Mouse (Mus musculus) erythroid progenitor cell, adult 5-6 weeks (primary cell): ENCODE data around the gene Gm5129. TPM values are rescaled to one million over a fixed set of nuclear protein-coding genes. Genes with fewer than 3 reads are reported as not detected.
"Not testable (repeated sequence)": the region's sequence is repeated elsewhere in the genome, so short reads cannot be mapped to it uniquely, and the experiment has no call there.

Experiments used
- ATAC-seq: replicated peaks from 2 replicates; pipeline ENCODE4 v1.8.0; 2016; ENCODE audit warnings: moderate number of reproducible peaks, mild to moderate bottlenecking, moderate TSS enrichment, inconsistent platforms; ENCODE audit not compliant: poor library complexity, low FRiP score, severe bottlenecking
- total RNA-seq, 2 experiments: library from RNA; stranded (forward) in 1 of 2; stranded (reverse) in 1 of 2; fragments of 150-400 nt in 1 of 2; fragments of 186-747, 209-891 nt in 1 of 2; gene quantifications; 2 replicates each; pipeline versions ENCODE4 v1.2.3 to v1.2.4; 2015 to 2017; ENCODE audit warnings: low replicate concordance in 2 of 2

Gene Gm5129
- total RNA-seq, 2 experiments from 2014 or later = not detected

DNA sequence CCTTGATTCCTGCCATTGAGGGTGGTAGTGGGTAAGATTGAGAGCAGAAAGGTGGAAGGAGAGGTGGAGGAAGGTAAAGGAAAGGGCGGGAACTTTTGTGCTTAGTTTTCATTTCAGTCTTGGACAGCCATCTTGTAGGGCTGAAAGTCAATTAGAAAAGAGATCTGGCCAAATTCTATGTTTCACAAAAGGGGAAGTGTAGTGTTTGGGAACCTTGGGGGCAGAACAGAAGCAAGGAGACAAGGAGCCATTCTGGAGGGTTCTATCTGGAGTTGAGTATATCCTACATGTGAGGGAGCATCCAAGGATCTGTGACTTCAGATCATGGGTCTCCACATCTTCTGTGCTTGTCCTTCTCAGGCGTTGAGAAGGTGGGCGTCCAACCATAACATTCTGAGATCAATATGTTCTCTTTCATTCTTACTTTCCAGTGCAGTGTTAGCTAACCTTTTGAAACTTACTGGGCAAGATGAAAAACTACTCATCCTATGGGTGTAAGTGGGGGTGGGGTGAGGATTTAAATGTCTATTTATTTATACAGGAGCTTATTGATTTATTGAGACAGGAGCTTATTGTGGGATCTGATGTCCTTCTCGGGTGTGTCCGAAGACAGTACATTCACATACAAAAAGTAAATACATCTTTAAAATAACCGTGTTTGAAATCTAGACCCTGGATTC, 765 bp downstream of the Gm5129 start:
- ATAC-seq = no peak

DNA sequence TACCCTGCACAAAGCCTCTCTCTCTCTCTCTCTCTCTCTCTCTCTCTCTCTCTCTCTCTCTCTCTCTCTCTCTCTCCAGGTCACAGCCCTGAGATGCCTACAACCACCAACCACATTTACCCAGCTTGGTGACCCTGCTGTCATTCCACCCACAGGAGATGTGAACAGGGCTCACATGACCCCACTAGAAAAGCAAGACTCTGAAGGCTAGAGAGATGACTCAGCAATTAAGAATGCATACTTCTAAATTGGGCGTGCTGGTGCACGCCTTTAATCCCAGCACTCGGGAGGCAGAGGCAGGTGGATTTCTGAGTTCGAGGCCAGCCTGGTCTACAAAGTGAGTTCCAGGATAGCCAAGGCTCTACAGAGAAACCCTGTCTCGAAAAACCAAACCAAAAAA, 9.7 kb downstream of the Gm5129 start:
- ATAC-seq = not testable (repeated sequence)

DNA sequence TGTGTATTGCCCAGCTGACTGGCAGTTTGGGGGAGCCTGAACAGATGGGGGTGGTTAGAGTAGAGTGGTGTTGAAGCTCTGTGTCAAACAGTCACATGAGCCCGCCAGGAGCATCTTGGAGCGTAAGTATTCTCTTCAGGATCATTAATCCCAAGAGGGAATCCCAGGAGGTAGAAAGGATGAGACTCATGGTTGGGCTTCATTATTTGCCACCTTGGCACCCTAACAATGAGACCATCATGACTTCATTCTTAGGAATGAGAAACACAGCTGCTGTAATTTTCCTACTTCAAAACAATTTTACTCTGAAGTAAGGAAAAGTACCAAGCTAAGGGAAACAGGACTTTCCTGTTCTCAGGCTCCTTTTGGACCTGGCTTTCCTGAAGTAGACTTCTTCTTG, 10.4 kb downstream of the Gm5129 start:
- ATAC-seq = no peak

DNA sequence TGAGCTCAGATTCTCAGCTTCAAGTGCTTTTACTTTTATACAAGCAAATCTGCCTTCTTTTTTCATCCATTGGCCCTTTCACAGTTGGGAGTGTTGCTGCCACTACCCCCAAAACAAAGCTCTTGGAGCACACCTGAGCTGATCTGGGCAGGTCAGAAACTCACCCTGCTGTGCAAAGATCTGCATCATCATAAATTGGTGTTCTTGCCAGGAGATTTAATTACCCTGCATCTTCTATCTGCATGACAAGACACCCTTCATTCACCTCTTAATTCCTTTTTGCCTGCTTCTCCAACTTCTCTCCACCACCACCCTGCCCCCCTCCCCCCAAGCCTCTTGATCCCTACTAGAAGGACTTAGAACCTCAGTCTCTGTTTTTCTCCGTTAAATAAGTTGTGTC, 14.6 kb downstream of the Gm5129 start:
- no peak for ATAC-seq

DNA sequence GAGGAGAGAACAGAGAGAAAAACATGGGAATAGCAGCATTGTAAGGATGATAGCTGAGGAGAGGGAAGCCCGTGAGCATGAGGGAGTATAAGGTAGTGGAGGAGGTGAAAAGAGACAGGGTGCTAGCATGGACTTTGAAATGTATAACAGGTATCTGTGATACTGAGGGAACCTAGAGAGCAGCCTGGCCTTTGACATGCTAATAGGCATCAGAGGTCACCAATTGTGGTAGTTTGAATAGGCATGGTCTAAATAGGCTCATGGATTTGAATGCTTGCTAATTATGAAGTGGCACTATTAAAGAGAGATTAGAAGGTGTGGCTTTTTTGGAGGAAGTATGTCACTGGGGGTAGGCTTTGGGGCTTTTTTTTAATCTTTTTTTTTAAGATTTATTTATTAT, 22.8 kb downstream of the Gm5129 start:
- no peak for ATAC-seq

DNA sequence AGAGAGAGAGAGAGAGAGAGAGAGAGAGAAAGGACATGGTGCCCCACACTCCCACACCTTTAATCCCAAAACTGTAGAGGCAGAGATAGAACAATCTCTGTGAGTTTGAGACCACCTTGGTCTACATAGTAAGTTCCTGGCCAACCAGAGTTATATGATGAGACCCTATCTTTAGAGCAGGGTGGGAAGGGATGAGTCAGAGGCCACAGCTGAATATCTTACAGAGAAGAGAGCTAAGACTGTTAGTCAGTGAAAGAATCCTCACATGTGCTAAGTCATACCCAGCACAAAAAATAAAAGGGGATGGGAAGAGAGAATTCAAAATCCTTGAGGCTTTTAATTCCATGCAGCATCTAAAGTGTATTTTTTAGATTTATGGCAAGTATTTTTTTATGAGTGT, 24.1 kb downstream of the Gm5129 start:
- ATAC-seq = no peak

DNA sequence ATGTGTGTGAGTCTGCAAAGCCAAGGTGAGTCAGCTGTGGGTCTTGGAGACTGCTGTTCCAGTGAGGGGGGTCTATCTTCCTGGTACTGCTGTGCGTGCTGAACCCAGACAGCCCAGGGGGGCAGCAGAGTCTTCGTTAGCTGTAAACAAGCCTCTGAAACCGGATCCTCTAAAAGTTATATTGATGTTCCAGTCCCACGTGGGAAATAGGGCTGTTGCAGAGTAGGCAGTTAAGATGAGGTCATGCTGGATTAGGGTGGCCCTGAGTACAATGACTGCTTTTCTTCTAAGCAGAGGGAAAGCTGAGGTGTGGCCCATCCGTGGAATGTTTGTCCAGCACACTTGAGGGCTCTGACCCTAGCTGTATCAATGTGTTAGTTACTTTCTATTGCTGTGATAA, 27.5 kb downstream of the Gm5129 start:
- ATAC-seq = no peak

DNA sequence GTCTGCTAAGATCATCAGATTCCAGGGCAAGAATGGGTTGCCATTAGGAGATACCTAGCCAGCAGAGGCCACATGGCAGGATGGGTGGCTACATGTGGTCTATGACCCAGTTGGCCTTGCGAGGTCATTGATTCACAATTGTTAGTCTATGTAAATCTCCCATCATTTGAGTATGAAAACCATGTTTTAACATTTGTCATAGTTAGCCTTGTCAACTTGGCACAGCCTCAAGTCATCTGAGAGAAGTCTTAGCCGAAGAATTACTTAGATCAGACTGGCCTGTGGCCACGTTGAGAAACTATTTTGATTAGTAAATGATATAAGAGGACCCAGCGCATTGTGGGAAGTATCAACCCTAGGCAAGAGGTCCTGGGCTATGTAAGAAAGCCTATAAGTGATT, 28.5 kb downstream of the Gm5129 start:
- no peak for ATAC-seq

DNA sequence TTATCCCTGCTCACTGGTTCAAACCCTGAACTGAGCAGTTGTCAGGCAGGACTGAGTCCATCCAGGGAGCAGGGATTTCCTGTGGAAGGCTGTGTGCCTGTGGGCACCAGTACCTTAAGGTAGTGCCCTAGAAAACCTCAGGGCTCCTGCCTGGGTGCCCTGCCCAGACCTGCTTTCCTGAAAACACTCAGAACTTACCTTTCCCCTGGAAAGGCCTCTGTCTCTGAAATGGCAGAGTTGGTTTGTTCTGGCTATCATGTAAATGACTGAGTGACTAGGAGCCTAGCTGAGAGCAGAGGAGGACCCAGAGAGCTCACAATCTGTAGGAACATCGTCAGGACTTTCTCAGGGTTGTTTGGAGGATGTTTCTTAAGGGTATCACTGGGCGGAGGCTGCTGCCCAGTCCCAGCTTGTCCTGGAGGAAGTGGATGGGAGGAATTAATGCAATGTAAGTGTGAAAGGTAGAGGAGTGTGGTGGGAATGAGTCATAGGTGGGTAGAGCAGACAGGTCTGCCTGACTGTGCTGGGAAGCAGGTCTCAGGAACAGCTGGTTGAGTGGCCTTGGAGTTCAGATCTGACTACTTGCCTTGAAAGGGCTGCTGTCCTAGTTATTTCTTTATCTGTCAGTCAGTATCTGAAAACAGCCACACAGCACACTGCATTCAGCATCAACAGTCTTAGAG, 36.1 kb downstream of the Gm5129 start:
- no peak for ATAC-seq

DNA sequence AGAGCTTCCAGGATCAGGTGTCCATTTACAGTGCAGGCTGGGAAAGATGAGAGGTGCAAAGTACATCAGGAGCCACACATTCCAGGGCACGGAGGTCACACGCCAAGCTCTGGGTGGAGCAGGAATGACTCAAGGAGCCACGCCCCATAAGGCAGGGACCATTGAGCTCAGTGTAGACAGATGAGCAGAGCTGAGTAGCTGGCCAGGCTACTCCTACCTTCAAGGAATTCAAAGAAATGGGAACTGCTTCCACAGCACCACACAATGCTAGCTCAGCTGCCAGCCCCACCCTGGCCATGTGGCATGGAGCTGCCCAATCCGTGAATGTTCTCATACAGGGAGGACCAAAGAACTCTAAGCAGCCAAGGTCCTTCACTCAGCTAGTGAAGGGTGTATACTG, 37.2 kb downstream of the Gm5129 start:
- ATAC-seq = no peak

DNA sequence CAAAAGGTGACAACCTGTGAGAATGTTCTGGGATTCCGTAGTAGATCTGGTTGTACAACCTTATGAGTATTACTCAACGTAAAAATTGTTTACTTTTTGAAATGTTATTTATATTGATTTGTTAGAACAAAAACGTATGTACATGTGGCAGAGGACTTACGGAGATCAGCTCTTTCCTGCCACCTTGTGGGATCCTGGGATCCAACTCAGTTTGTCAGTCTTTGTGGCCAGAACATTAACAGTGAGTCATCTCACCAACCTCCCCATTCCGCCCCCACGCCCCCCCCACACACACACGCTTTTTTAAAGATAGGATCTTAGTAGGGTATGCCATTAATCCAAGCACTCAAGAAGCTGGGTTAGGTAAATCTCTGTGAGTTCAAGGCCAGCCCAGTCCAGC, 47.4 kb downstream of the Gm5129 start:
- ATAC-seq = no peak

DNA sequence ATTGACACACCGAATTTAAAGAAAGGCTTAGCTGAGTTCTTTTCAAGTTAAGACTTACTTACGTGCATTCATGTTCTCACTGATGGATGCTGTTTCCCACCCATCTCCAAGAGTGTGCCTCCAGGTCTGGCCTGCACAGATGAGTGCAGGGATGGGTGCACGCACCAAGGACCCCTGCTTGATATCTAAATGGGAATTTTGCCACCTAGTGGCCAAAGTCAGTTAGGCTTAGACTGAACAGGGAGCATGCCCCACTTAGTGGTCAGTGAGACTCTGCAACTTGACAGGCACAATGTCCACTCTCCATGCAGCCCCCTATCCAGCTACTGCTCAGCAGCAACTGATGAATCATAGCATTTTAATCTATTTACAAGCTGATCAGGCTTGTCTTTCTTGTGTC, 48.1 kb downstream of the Gm5129 start:
- no peak for ATAC-seq

Other genes starting within 250 kb of the Gm5129 start
- gene Ube3c, start 166.7 kb downstream of the Gm5129 start, total RNA-seq (2015; ENCODE audit: low replicate concordance) = 23.8 and 41.1 TPM in 2 replicates
- 46.2 and 49.9 TPM in 2 replicates for gene Ube3c, start 166.7 kb downstream of the Gm5129 start, total RNA-seq (2017; ENCODE audit: low replicate concordance)
- 107 and 154 TPM in 2 replicates for gene Dnajb6, start 248 bp downstream of the Gm5129 start, total RNA-seq (2015; ENCODE audit: low replicate concordance)
- 111 and 121 TPM in 2 replicates for gene Dnajb6, start 248 bp downstream of the Gm5129 start, total RNA-seq (2017; ENCODE audit: low replicate concordance)